Mouse (Mus musculus) retina, embryonic 14.5 days (tissue): Measurements from ENCODE around the gene Myo18a.

Experiments
- DNase-seq: peaks from one replicate; pipeline ENCODE4 v3.0.0-alpha.2; 2015; ENCODE audit warnings: low spot score

The Myo18a gene

GRCm38 (mm10) chr11:77795216-77795615 is 32.2 kb downstream of the Myo18a start:
- no peak for DNase-seq

GRCm38 (mm10) chr11:77800491-77800868 is 37.4 kb downstream of the Myo18a start:
- DNase-seq = no peak

GRCm38 (mm10) chr11:77800869-77801701 is 38.0 kb downstream of the Myo18a start:
- DNase-seq = peak; percentile 47

GRCm38 (mm10) chr11:77802341-77802865 is 39.4 kb downstream of the Myo18a start:
- DNase-seq = no peak

GRCm38 (mm10) chr11:77806218-77806617 is 43.2 kb downstream of the Myo18a start:
- no peak for DNase-seq

GRCm38 (mm10) chr11:77806855-77807254 is 43.8 kb downstream of the Myo18a start:
- DNase-seq = no peak

- no peak for DNase-seq
Observed at GRCm38 (mm10) chr11:77808051-77808465, 45.0 kb downstream of the Myo18a start.

GRCm38 (mm10) chr11:77809215-77809614 is 46.2 kb downstream of the Myo18a start:
- no peak for DNase-seq

GRCm38 (mm10) chr11:77810018-77810417 is 47.0 kb downstream of the Myo18a start:
- DNase-seq = no peak

- DNase-seq = no peak
Observed at GRCm38 (mm10) chr11:77813969-77814368, 50.9 kb downstream of the Myo18a start.

- DNase-seq = peak; percentile 86
Observed at GRCm38 (mm10) chr11:77816003-77816402, 53.0 kb downstream of the Myo18a start.

GRCm38 (mm10) chr11:77821648-77822047 is 58.6 kb downstream of the Myo18a start:
- DNase-seq = peak; percentile 77

- DNase-seq = peak; percentile 91
Observed at GRCm38 (mm10) chr11:77822781-77823180, 59.7 kb downstream of the Myo18a start.

GRCm38 (mm10) chr11:77825853-77826252 is 62.8 kb downstream of the Myo18a start:
- peak; percentile 84 for DNase-seq

GRCm38 (mm10) chr11:77826311-77826710 is 63.3 kb downstream of the Myo18a start:
- DNase-seq = no peak

GRCm38 (mm10) chr11:77827241-77827995 is 64.4 kb downstream of the Myo18a start:
- peak; percentile 87 for DNase-seq

- peak; percentile 28 for DNase-seq
Observed at GRCm38 (mm10) chr11:77828163-77828562, 65.1 kb downstream of the Myo18a start.

- no peak for DNase-seq
Observed at GRCm38 (mm10) chr11:77829043-77829841, 66.2 kb downstream of the Myo18a start.

GRCm38 (mm10) chr11:77830875-77831274 is 67.8 kb downstream of the Myo18a start:
- peak; percentile 39 for DNase-seq

- no peak for DNase-seq
Observed at GRCm38 (mm10) chr11:77832541-77832940, 69.5 kb downstream of the Myo18a start.

- DNase-seq = no peak
Observed at GRCm38 (mm10) chr11:77835109-77835508, 72.1 kb downstream of the Myo18a start.

GRCm38 (mm10) chr11:77836290-77836689 is 73.2 kb downstream of the Myo18a start:
- DNase-seq = no peak
